Mouse (Mus musculus): Measurements from ENCODE around the gene Repin1. TPM values are rescaled to one million over a fixed set of nuclear protein-coding genes. Genes with fewer than 3 reads are reported as not detected.
"Not testable (repeated sequence)": the region's sequence is repeated elsewhere in the genome, so short reads cannot be mapped to it uniquely, and the experiment has no call there.

Repin1 gene
- polyA plus RNA-seq, 1 experiment from 2014 or later, result 48.8 TPM

- Histone ChIP-seq H3K4me1 (ENCODE audit: control insufficient read depth, insufficient read depth, low read length) (no peaks in the 10 kb centered on the region; the same call in 1 of the 2 replicates), H3K4me3 (ENCODE audit: low read depth, low read length) (no peak overlapping the region), H3K36me3 (ENCODE audit: control insufficient read depth, insufficient read depth, low read length) (peaks cover 8% of the 10 kb centered on the region), H3K27me3 (ENCODE audit: control insufficient read depth, insufficient read depth, low read depth, low read length) (no peaks in the 10 kb centered on the region), H3K27ac (ENCODE audit: low read length) (no peak overlapping the region), H3K9ac (ENCODE audit: low read depth, low read length) (no peak overlapping the region), H3K9me3 (replicated peaks; ENCODE audit: control insufficient read depth, low read length, poor library complexity, severe bottlenecking) (no peaks in the 10 kb centered on the region), H3K4me2 (ENCODE audit: low read length) (no peak overlapping the region)
- 59% methylated on average over 7 of the region's 7 CpGs for WGBS
- ATAC-seq, result peak; percentile 42; the same call in 1 of the 2 replicates
These were observed 15.8 kb downstream of the Repin1 start for GRCm38 (mm10) chr6:48609512-48609911.

- WGBS, result 83% methylated on average over 3 of the region's 3 CpGs
- no peak for ATAC-seq
- Histone ChIP-seq H3K9ac (ENCODE audit: low read depth, low read length) (no peak overlapping the region), H3K36me3 (ENCODE audit: control insufficient read depth, insufficient read depth, low read length) (peaks cover 8% of the 10 kb centered on the region), H3K4me1 (ENCODE audit: control insufficient read depth, insufficient read depth, low read length) (no peaks in the 10 kb centered on the region; the same call in 1 of the 2 replicates), H3K4me2 (ENCODE audit: low read length) (no peak overlapping the region), H3K27me3 (ENCODE audit: control insufficient read depth, insufficient read depth, low read depth, low read length) (no peaks in the 10 kb centered on the region), H3K27ac (ENCODE audit: low read length) (no peak overlapping the region), H3K9me3 (replicated peaks; ENCODE audit: control insufficient read depth, low read length, poor library complexity, severe bottlenecking) (no peaks in the 10 kb centered on the region), H3K4me3 (ENCODE audit: low read depth, low read length) (no peak overlapping the region)
These were observed 17.0 kb downstream of the Repin1 start for GRCm38 (mm10) chr6:48610657-48611056.

- Histone ChIP-seq H3K27me3 (ENCODE audit: control insufficient read depth, insufficient read depth, low read depth, low read length) (no peaks in the 10 kb centered on the region), H3K4me3 (ENCODE audit: low read depth, low read length) (no peak overlapping the region), H3K9ac (ENCODE audit: low read depth, low read length) (no peak overlapping the region), H3K4me2 (ENCODE audit: low read length) (no peak overlapping the region), H3K4me1 (ENCODE audit: control insufficient read depth, insufficient read depth, low read length) (no peaks in the 10 kb centered on the region), H3K36me3 (ENCODE audit: control insufficient read depth, insufficient read depth, low read length) (peaks cover 8% of the 10 kb centered on the region), H3K27ac (ENCODE audit: low read length) (no peak overlapping the region), H3K9me3 (replicated peaks; ENCODE audit: control insufficient read depth, low read length, poor library complexity, severe bottlenecking) (no peaks in the 10 kb centered on the region)
- no peak for ATAC-seq
- 90% methylated on average over 4 of the region's 4 CpGs for whole genome bisulfite sequencing
These were observed 19.8 kb downstream of the Repin1 start for GRCm38 (mm10) chr6:48613464-48613863.

GRCm38 (mm10) chr6:48614756-48615155 is 21.1 kb downstream of the Repin1 start:
- no peak for ATAC-seq
- no peak overlapping the region for H3K4me3 ChIP-seq (ENCODE audit: low read depth, low read length)
- no peaks in the 10 kb centered on the region for H3K9me3 ChIP-seq (replicated peaks; ENCODE audit: control insufficient read depth, low read length, poor library complexity, severe bottlenecking)
- no peak overlapping the region for H3K9ac ChIP-seq (ENCODE audit: low read depth, low read length)
- H3K27ac ChIP-seq (ENCODE audit: low read length), result no peak overlapping the region
- peaks cover 16% of the 10 kb centered on the region for H3K36me3 ChIP-seq (ENCODE audit: control insufficient read depth, insufficient read depth, low read length)
- no peak overlapping the region for H3K4me2 ChIP-seq (ENCODE audit: low read length)
- WGBS, result 96% methylated on average over 5 of the region's 5 CpGs
- no peaks in the 10 kb centered on the region for H3K4me1 ChIP-seq (ENCODE audit: control insufficient read depth, insufficient read depth, low read length)
- H3K27me3 ChIP-seq (ENCODE audit: control insufficient read depth, insufficient read depth, low read depth, low read length), result no peaks in the 10 kb centered on the region

- H3K9ac ChIP-seq (ENCODE audit: low read depth, low read length), result no peak overlapping the region
- no peaks in the 10 kb centered on the region for H3K9me3 ChIP-seq (replicated peaks; ENCODE audit: control insufficient read depth, low read length, poor library complexity, severe bottlenecking)
- no peak overlapping the region for H3K27ac ChIP-seq (ENCODE audit: low read length)
- WGBS, result 94% methylated on average over 30 of the region's 30 CpGs
- no peak for ATAC-seq
- no peak overlapping the region for H3K4me3 ChIP-seq (ENCODE audit: low read depth, low read length)
- H3K36me3 ChIP-seq (ENCODE audit: control insufficient read depth, insufficient read depth, low read length), result peaks cover 16% of the 10 kb centered on the region
- no peaks in the 10 kb centered on the region for H3K27me3 ChIP-seq (ENCODE audit: control insufficient read depth, insufficient read depth, low read depth, low read length)
- no peak overlapping the region for H3K4me2 ChIP-seq (ENCODE audit: low read length)
- no peaks in the 10 kb centered on the region for H3K4me1 ChIP-seq (ENCODE audit: control insufficient read depth, insufficient read depth, low read length)
These were observed 26.3 kb downstream of the Repin1 start for GRCm38 (mm10) chr6:48620031-48620430.

- H3K27ac ChIP-seq (ENCODE audit: low read length); H3K9ac ChIP-seq (ENCODE audit: low read depth, low read length): not testable (repeated sequence)
These were observed 28.6 kb downstream of the Repin1 start for GRCm38 (mm10) chr6:48622186-48622843.

GRCm38 (mm10) chr6:48623460-48623859 is 29.8 kb downstream of the Repin1 start:
- peaks cover 8% of the 10 kb centered on the region for H3K4me1 ChIP-seq (ENCODE audit: control insufficient read depth, insufficient read depth, low read length)
- H3K27me3 ChIP-seq (ENCODE audit: control insufficient read depth, insufficient read depth, low read depth, low read length), result peaks cover 5% of the 10 kb centered on the region
- 33% methylated on average over 1 of the region's 1 CpGs for WGBS
- no peaks in the 10 kb centered on the region for H3K9me3 ChIP-seq (replicated peaks; ENCODE audit: control insufficient read depth, low read length, poor library complexity, severe bottlenecking)
- H3K27ac ChIP-seq (ENCODE audit: low read length), result no peak overlapping the region
- no peak overlapping the region for H3K4me3 ChIP-seq (ENCODE audit: low read depth, low read length)
- ATAC-seq, result no peak
- H3K4me2 ChIP-seq (ENCODE audit: low read length), result no peak overlapping the region
- no peak overlapping the region for H3K9ac ChIP-seq (ENCODE audit: low read depth, low read length)
- H3K36me3 ChIP-seq (ENCODE audit: control insufficient read depth, insufficient read depth, low read length), result peaks cover 16% of the 10 kb centered on the region

More at GRCm38 (mm10) chr6:48622186-48622843, 28.6 kb downstream of the Repin1 start:
- not testable (repeated sequence) for H3K4me1 ChIP-seq (ENCODE audit: control insufficient read depth, insufficient read depth, low read length); H3K4me2 ChIP-seq (ENCODE audit: low read length); H3K9me3 ChIP-seq (replicated peaks; ENCODE audit: control insufficient read depth, low read length, poor library complexity, severe bottlenecking); H3K4me3 ChIP-seq (ENCODE audit: low read depth, low read length); ATAC-seq; H3K27me3 ChIP-seq (ENCODE audit: control insufficient read depth, insufficient read depth, low read depth, low read length)
- peaks cover 16% of the 10 kb centered on the region for H3K36me3 ChIP-seq (ENCODE audit: control insufficient read depth, insufficient read depth, low read length)
- 88% methylated on average over 8 of the region's 8 CpGs for WGBS

GRCm38 (mm10) chr6:48626464-48626863 is 32.8 kb downstream of the Repin1 start, which contains the start of gene AI854703:
TSS of gene AI854703 (plus strand) at chr6:48626764.
- Histone ChIP-seq H3K36me3 (ENCODE audit: control insufficient read depth, insufficient read depth, low read length) (no peaks in the 10 kb centered on the region), H3K27me3 (ENCODE audit: control insufficient read depth, insufficient read depth, low read depth, low read length) (peaks cover 5% of the 10 kb centered on the region), H3K9me3 (replicated peaks; ENCODE audit: control insufficient read depth, low read length, poor library complexity, severe bottlenecking) (no peaks in the 10 kb centered on the region), H3K9ac (ENCODE audit: low read depth, low read length) (peak within 1 kb of the TSS; percentile 74), H3K4me3 (ENCODE audit: low read depth, low read length) (peak within 1 kb of the TSS; percentile 51), H3K4me2 (ENCODE audit: low read length) (peak within 1 kb of the TSS; percentile 82), H3K4me1 (ENCODE audit: control insufficient read depth, insufficient read depth, low read length) (peaks cover 17% of the 10 kb centered on the region), H3K27ac (ENCODE audit: low read length) (no peak within 1 kb of the TSS)
- ATAC-seq, result no peak
- 22% methylated on average over 8 of the region's 8 CpGs for WGBS

GRCm38 (mm10) chr6:48626984-48627383 is 33.3 kb downstream of the Repin1 start:
- Histone ChIP-seq H3K4me1 (ENCODE audit: control insufficient read depth, insufficient read depth, low read length) (peaks cover 17% of the 10 kb centered on the region), H3K4me2 (ENCODE audit: low read length) (peak overlapping the region; percentile 82), H3K9me3 (replicated peaks; ENCODE audit: control insufficient read depth, low read length, poor library complexity, severe bottlenecking) (no peaks in the 10 kb centered on the region), H3K9ac (ENCODE audit: low read depth, low read length) (peak overlapping the region; percentile 74), H3K36me3 (ENCODE audit: control insufficient read depth, insufficient read depth, low read length) (no peaks in the 10 kb centered on the region), H3K4me3 (ENCODE audit: low read depth, low read length) (peak overlapping the region; percentile 51), H3K27me3 (ENCODE audit: control insufficient read depth, insufficient read depth, low read depth, low read length) (peaks cover 5% of the 10 kb centered on the region), H3K27ac (ENCODE audit: low read length) (no peak overlapping the region)
- under 1% methylated on average over 32 of the region's 32 CpGs for WGBS
- ATAC-seq, result peak; percentile 46
